Mouse (Mus musculus) forelimb bud, embryonic 11.5 days (tissue): ENCODE data around the gene Pdzd3.
"Not testable (repeated sequence)": the region's sequence is repeated elsewhere in the genome, so short reads cannot be mapped to it uniquely, and the experiment has no call there.

ENCODE experiments used
- DNase-seq: peaks from one replicate; pipeline ENCODE4 v3.0.0-alpha.2; 2012; ENCODE audit warnings: low read depth, low spot score

Gene Pdzd3

DNA sequence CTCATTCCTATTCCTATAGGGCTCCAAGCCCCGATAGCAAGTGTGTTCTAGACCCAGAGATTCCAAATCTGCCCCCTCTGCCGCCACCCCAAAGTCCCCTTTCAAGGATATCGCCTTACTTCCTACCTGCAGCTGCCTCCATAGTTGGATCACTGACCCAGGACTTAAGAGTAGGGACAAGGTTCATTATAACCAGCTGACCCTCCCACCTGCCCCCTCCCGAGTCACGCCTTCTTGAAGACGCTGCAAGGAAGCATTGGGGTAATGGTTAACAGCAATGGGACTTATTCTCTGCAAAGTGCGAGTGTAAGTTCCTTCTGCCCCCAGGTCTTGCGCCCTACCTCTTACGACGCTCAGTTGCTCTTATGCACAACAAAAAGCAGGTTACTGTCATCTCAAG, at the start of gene Pdzd3:
TSS of gene Pdzd3 (minus strand) at position 158 of the 400 bp plus-strand sequence.
- no peak for DNase-seq

DNA sequence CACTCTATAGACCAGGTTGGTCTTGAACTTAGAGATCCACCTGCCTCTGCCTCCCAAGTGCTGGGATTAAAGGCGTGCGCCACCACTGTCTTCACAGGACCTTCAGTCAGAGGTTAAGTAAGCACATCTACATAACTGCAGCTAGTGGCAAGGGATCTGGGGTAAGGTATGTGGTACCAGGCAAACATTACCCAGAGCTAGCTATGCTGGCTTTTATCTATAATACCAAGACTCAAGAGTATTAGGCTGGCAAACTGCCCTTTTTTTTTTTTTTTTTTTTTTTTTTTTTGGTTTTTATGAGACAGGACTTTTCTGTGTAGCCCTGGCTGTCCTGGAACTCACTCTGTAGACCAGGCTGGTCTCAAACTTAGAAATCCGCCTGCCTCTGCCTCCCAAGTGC, 48.7 kb upstream of the Pdzd3 start:
- DNase-seq = not testable (repeated sequence)

DNA sequence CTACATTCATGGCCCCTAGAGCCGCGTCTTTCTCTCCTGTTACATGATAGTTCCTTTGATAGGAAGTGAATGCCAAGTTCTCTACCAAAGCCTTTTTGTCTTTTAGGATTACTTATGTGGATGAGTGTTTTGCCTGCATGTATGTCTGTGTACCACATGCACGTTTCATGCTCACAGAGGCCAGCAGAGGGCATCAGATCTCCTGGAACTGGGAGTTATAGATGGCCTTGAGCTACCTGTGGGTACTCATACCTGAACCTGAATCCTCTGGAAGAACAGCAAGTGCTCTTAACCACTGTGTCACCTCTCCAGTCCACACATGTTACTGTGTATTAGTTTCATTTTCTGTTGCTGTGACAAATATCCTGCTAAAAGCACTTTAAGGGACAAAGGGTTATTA, 41.2 kb upstream of the Pdzd3 start:
- no peak for DNase-seq

DNA sequence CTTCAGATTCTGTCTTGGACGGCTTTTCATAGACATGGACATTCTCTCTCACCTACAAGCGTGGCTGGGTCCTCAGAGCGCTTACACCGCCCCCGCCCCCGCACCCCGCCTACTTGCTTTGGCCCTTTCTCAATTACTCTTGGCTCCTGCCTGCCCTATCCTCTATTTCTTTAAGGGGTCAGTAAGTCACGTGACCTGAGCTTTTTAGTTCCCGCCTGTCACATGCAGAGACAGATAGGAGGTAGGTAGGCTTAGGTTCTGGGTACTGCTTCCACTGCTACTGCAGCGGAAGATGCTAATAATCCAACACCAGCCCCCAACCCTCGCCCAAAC, 37.7 kb upstream of the Pdzd3 start:
- DNase-seq = no peak

DNA sequence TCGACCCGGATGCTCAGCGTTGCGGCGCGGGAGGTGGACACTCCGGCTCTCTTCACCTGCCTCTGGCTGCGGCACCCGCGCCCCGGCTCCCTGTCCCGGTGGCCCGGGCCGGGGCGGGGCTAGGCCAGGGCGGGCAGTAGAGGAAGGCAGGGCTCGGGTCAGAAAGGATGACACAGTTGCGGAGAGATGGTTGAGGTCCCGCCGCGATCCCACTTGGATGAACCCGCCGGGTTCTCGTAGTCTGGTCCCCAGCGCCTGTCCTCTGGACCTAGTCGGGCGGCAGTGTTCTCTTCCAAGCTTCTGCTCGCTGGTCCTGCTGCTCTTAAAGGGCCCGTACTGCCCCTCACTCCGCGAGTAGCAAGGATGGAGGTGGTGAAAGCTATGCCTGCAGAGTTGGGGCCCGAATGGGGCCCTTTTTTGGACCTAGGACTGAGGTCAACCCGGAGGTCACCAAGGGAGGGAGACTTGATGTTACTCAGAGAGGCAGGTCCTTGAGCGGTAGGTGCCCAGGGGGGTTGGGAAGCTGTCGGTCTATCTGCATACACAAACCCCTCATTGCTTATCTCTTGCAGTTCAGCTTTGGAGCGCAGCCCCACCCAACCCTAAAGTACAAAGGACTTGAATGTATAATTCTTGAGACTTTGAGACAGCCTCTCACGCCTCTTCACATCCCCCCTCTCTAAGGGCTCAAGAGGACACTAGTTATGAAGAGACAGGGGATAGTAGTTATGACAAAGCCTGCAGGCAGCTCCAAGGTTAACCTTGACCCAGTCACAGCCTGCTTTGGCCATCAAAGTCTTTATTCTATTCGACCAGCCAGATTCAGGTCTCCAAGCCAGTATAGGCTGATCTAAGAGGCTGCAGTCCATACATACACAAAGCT, 37.0 kb upstream of the Pdzd3 start, which contains the start of gene Abcg4:
TSS of gene Abcg4 (minus strand) at position 540 of the 883 bp plus-strand sequence.
- DNase-seq = no peak

DNA sequence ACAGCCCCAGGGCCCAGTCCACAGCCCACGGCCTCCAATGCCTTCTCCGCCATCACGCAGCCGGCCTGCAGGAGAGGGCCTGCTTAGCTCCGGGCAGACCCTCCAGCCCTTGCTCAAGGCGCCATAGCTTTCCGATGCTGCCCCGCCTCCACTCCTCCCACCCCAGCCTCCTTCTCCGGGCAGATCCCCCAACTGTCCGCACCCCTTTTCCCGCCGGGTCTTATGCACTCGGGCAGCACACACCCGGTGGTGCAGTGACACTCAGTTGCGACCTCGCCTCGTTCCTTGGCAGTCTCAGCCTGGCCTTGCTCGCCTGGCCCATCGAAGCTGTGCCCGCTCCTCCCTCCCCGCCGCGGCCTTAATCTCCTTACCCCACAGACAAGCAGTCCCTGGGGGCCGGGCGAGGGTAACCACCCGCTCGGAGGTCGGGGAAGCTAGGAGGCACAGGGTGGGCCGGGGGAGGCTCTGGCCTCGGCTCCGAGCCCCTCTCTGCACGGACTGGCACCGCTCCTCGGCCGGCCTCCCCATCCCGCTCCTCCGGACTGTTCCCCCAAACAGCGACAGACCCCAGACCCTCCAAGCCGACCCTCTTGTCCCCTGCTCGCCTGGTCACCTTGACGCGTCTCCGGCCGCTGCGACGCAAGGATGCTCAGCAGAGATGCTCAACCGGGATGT, 36.3 kb upstream of the Pdzd3 start:
- no peak for DNase-seq

DNA sequence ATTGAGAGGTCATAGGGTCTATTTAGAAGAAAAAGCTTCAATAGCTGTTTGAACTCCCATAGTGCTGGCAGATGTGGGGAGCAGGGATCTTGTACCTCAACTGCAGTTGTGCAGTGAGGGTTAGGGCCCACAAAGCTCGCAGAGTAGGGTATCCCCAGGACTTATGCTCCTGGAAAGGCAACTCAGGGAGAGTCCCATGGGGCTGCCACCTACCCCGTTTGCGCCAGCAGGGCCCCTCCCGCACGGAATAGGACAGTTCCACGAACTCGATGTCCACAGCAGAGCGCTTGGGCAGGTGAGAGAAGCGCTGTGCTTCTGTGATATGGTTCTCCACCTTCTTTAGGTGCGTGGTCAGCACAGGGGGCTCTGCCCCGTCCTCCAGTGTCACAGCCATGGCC, 35.7 kb upstream of the Pdzd3 start:
- no peak for DNase-seq

DNA sequence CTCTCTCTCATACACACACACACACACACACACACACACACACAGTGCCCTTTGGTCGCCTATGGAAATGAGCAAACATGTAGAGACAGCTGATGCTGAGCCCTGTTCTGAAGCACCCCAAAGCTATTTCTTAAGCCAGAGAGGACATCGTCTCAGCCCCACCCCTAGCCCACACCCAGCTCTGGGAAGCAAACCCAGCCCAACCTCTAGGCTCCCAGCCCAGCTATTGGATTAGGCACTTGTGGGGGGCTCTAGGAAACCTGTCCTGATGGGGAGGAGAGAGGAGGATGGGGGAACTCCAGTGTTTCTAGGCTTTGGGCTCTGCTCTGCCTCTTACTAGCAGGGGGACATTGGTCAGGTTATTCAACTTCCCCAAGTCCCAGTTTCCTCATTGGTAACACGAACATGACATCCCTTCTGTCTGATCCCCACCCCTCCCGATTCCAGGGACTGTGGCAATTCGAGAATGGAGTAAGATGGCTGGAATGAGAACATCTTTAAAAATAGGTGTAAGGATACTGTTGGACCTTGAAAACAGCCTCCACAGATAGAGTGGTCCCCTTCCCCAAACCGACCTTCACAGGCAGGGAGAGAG, 35.1 kb upstream of the Pdzd3 start:
- no peak for DNase-seq

DNA sequence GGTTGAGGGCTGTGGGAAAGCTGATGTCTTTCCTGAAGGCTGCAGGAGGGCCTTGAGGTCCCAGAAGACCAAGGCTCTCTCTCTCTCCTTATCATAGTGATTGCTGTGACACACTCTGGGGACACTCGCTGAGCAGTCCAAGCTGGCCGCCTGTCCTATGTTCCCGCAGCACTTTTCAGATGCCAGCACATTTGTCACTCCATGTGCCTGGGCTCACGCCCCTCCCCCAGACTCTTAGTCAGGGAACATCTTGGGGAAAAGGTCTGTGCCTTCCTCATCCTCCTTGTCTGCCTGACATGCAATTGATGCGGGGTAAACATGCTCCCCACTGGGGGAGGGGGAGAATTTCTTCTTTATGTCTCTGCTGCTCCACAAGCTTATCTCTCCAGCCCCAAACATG, 31.9 kb upstream of the Pdzd3 start:
- no peak for DNase-seq

DNA sequence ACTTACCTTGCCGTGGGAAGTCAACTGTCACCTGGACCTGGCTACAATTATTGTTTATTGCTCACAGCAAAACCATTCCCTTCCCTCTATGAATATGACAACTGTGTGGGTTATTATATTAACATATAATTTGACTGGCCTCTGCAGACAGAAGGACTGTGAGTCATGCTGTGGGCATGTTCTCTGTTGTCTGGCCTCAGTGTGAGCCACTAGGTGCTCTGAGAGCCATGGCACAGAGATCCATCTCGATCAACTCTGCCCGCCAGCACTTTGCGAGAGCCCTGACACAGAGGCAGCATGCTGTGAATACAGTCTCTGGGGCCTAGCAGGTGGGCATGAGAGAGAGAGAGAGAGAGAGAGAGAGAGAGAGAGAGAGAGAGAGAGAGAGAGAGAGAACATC, 18.7 kb upstream of the Pdzd3 start:
- DNase-seq = no peak

DNA sequence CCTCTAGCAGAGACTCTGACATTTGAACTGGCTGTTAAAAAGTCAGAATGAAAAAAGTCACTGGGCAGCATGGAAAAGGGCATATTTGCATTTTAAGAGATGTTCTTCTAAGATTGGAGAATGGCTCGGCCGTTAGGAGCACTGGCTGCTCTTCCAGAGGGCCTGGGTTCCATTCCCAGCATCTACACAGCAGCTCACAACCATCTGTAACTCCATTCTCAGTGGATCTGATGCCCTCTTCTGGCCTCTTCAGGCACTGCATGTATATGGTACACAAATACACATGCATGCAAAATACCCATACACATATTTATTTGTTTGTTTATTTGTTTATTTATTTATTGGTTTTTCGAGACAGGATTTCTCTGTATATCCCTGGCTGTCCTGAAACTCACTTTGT, 17.8 kb upstream of the Pdzd3 start:
- no peak for DNase-seq

DNA sequence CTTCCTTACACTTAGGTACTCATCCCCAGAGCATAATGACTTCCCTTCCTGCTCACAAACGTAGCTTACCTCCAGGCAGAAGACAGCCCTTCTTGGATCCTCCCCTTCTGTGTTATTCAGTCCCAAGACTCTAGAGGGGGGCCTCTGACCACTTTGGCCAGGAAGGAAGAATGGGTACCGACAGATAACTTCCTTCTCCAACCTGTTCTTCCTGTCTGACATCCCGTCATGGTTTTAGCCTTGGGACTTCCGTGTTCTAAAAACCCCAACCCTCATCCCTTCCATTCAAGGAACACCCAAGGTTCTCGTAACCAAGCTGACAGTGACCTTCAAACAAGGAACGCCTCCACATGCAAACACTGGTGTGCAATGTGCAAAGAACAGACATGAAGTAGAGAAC, 17.2 kb upstream of the Pdzd3 start, which contains the start of gene Nlrx1:
TSS of gene Nlrx1 (minus strand) at position 168 of the 400 bp plus-strand sequence.
- no peak for DNase-seq

DNA sequence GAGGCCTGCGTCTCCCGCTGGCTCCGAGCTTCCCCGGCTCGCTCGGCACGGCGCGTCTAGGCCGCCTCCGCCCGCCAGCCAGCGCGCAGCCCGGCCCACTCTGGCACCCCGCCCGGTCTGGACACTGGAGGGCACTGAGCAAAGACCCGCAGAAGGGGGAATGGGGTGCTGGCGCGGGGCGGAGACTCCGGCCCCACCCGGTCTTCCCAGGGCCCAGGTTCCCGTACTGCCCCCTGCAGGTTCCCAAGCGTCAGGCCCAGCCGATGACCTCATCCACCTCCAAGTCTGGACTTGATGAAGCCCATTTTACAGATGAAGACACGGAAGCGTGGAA, 16.7 kb upstream of the Pdzd3 start:
- DNase-seq = peak; percentile 72

DNA sequence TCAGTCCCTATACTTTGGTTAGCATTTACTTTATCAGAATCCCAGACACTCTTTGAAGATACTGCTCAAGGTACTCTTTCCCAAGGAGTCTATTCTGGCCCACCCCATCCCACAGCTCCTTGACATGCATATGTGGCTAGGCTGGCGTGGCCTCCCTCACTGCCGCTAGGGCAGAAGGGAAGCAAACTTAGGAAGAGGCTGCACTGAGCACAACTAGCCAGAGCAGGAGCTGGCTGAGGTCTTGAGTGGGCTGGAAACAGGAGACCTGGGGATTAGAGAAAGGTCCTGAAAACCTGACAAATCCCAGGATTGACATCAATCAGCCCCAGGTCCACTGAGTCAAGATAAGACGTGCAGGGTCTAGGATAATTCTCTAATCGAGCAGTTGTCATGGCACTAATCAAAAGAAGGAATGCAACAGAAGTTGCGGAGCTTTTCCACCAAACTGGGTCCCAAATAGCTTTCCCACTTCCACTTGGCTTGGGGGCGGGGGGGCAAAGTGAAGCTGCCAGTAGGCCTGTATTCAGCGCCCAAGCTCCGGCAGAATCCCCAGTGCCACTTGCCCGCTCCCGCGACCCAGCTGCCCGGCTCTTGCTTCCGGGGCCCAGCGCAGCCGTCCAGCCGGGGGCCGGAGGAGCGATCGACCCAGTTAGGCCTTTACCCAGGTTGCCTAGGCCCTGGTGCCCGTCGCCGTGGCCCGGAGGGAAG, 16.2 kb upstream of the Pdzd3 start:
- DNase-seq = no peak

DNA sequence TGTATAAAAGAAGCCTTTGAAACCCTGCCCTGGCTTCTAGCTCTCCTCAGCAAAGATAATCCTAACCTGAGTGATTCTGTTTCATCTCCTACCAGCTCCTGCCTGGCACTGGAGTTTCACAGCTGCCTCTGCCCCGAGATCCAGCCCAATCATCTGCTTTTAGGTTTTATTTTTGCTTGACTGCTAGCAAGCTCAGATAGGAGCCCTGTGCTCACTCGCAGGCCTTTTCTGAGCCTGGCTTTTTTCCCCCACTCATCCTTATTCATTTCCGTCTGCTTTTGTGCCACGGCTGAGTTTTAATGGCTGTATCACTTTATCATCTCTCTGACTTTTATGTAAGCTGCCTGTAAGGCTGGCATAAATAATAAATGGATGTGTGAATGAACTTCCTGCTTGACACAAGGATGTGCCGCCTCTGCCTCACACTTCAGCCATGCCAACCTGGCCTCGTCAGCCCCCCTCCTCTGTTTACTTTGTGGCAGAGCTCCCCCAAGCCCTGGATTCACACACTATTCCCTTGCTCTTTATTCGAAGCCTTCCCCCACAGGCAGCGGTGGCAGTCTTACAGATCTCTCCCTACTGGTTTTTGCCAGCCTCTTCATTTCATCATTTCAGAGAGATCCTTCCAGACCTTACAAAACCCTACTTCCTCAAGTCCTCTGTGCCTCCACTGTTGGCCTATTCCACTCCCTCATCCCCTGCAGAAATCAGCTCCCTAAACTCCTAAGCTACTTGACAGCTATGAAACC, 15.4 kb upstream of the Pdzd3 start:
- no peak for DNase-seq

DNA sequence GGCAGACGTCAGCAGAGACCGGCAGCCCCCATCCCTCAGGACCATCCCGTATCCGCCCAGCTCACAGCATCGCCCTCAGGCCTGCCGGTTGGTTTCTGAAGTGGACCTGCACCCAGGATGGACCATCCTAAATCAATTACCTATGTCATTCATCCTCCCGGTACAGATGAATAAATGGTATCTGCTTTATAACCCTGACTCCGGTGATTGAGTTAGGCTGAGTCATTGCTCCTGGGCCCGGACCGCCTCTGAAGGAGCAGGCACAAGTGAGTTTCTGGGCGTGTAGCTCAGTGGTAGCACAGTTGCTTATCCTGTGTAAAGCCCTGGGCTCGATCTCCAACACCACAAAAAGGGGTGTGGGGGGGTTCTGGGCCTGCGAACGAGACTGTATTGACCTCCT, 10.1 kb upstream of the Pdzd3 start:
- DNase-seq = no peak

DNA sequence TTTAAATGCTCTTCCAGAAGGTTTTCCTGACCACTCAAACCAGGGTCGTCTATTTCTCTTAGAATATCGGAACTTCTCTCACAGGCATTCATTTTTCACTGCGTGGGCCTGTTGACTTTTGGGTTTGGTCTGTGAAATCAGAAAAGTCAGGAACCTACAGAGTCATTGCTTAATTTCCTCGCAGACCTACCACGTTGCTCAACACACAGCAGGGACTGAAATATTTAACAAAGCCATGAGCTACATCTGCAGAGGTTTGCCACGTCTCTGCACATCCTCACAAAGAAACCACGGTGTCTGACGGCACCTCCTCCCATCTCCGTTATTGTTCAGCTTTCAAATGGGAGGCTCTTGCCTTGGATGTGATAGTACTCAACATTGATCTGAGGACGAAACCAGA, 7.7 kb upstream of the Pdzd3 start:
- no peak for DNase-seq

DNA sequence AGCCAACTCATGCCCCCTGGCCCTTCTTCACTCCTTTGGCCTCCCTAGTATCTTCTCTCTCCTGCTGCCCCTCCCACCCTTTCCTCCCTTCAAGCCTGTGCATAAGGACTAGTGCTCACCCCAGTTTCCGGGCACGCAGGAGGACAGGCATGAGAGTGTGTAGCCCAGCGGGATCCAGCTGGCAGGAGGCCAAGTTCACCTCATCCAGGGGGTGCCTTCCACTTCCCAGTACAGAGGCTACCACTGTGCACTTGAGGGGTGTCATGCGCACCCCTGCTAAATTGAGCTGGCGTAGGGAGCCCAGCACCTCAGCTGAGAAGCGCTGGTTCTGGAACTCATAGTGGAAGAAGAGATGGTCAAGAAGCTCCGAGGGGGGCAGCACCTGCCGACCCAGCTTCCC, 4.9 kb upstream of the Pdzd3 start:
- DNase-seq = no peak

DNA sequence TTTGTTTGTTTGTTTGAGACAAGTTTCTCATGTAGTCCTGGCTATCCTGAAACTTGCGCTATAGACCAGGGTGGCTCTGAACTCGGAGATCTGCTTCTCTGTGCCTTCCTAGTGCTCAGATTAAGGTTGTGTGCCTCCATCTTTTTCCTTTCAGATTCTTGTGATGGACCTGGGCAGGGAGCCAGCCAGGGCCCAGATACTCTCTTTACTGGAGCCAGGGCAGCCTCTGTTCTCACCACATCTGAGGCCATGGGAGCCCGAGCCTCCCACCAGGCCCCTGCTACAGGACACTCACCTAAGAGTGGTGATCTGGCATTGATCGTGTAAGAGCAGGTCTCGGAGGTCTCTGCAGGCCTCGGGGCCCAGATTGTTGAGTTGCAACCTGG, 3.9 kb upstream of the Pdzd3 start:
- DNase-seq = no peak

DNA sequence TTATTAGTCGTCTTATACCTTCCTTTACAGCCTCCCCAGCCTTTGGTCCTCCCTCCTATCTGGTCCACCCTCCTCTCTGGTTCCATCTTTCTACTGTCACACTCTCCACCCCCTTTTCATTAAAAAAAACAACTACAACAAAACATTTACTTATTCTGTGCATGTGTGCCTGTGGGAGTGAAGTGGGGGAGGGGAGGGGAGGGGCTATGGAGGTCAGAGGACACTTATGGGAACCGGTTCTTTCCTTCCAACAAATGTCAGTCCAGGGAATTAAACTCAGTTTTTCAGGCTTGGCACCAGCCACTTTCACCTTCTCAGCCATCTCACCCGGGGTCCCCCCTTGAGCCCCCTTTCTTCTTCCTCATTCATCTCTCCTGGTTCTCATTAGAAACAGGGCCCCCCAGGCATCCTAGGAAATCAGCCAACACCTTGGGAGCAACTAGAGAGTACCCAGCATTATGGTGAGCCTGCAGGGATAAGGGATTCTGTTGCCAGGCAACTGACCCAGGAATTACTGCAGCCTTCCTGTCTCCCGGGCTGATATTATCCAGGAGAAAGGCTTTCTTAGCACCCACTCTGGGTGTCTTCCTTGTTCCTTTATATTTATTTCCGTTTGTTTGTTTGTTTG, 3.4 kb upstream of the Pdzd3 start:
- DNase-seq = peak; percentile 19

DNA sequence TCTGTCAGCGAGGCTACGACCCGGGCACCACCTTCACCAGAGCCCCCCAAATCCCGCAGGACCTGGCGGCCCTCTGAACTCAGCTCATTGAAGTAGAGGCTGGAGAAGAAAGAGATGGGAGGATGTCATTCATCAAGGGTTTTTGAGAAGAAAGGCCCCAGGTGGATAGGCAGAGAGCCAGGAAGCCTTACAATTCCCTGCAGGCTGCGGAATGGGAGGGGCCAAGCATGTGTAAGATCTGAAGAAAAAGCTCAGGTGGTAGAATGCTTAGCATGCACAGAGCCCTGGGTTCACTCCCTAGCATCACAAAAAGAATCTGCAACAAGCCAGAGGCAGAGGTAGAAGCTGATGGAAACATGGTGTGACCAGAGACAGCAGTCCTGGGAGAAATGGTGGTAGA, 2.2 kb upstream of the Pdzd3 start:
- no peak for DNase-seq
